Mouse (Mus musculus): Measurements from ENCODE around the gene Ncoa6. TPM values are rescaled to one million over a fixed set of nuclear protein-coding genes. Genes with fewer than 3 reads are reported as not detected.

Gene Ncoa6
- polyA plus RNA-seq, 1 experiment = 43.4 TPM

GRCm38 (mm10) chr2:155346670-155347069 is 127.0 kb downstream of the Ncoa6 start:
- H3K4me3 ChIP-seq (ENCODE audit: insufficient read depth, low read length) = no peak overlapping the region
- H3K27ac ChIP-seq (ENCODE audit: insufficient read depth, low read length) = no peak overlapping the region
- no peaks in the 10 kb centered on the region for H3K4me1 ChIP-seq (ENCODE audit: control insufficient read depth, insufficient read depth, low read length)
- TF ChIP-seq CTCF (IDR thresholded peaks at IDR 0.05; ENCODE audit: extremely low read depth, insufficient read depth, low read length) (no peak), POLR2A (IDR thresholded peaks at IDR 0.05; ENCODE audit: extremely low read depth, insufficient read depth, low read length) (no peak)

Other genes with a start within 250 kb of the Ncoa6 start
- 788 and 867 TPM in 2 replicates for gene Dynlrb1, start 237.4 kb downstream of the Ncoa6 start, polyA plus RNA-seq (2012; rRNA removed)
- 419 and 446 TPM in 2 replicates for gene Map1lc3a, start 197.6 kb downstream of the Ncoa6 start, polyA plus RNA-seq (2012; rRNA removed)
- 36.9 and 39.9 TPM in 2 replicates for gene Pigu, start 116.5 kb downstream of the Ncoa6 start, polyA plus RNA-seq (2012; rRNA removed)
- 151 and 170 TPM in 2 replicates for gene Trp53inp2, start 92.8 kb downstream of the Ncoa6 start, polyA plus RNA-seq (2012; rRNA removed)
- gene Acss2, start 44.1 kb upstream of the Ncoa6 start, polyA plus RNA-seq (2012; rRNA removed) = 77.3 and 77.7 TPM in 2 replicates
- gene Ggt7, start 44.3 kb upstream of the Ncoa6 start, polyA plus RNA-seq (2012; rRNA removed) = 261 and 264 TPM in 2 replicates
- 17.2 and 18.4 TPM in 2 replicates for gene Gss, start 118.9 kb upstream of the Ncoa6 start, polyA plus RNA-seq (2012; rRNA removed)
- gene Myh7b, start 137.3 kb upstream of the Ncoa6 start, polyA plus RNA-seq (2012; rRNA removed) = 10.5 and 13.8 TPM in 2 replicates
- 158 and 163 TPM in 2 replicates for gene Trpc4ap, start 218.5 kb upstream of the Ncoa6 start, polyA plus RNA-seq (2012; rRNA removed)